Mouse (Mus musculus) C2C12 (cell line): ENCODE results near the gene Ppm1h. TPM values are rescaled to one million over a fixed set of nuclear protein-coding genes. Genes with fewer than 3 reads are reported as not detected.

Experiments used
- H3K27me3 ChIP-seq: one replicate; pipeline ENCODE4 v1.6.1; 2011; ENCODE audit not compliant: control insufficient read depth, insufficient read depth, insufficient read length
- H3K36me3 ChIP-seq: one replicate; pipeline ENCODE4 v1.6.1; 2011; ENCODE audit not compliant: control insufficient read depth, insufficient read depth
- H3K4me3 ChIP-seq: one replicate; pipeline ENCODE4 v1.5.1; 2011; ENCODE audit warnings: mild to moderate bottlenecking, control low read depth; ENCODE audit not compliant: poor library complexity, insufficient read depth, severe bottlenecking
- H3K79me2 ChIP-seq: one replicate; pipeline ENCODE4 v1.6.1; 2011; ENCODE audit not compliant: control insufficient read depth, insufficient read depth
- H3K79me3 ChIP-seq: one replicate; pipeline ENCODE4 v1.6.1; 2011; ENCODE audit warnings: low read depth, control low read depth
- H3ac ChIP-seq: one replicate; pipeline ENCODE3; 2011; ENCODE audit warnings: low read depth; ENCODE audit not compliant: control insufficient read depth, insufficient read length
- CEBPB ChIP-seq: IDR thresholded peaks from one replicate; pipeline ENCODE4 v1.6.1; 2011; ENCODE audit warnings: low read depth, mild to moderate bottlenecking, control low read depth, moderate library complexity
- CTCF ChIP-seq: IDR thresholded peaks from one replicate; pipeline ENCODE4 v1.5.1; 2011; ENCODE audit not compliant: control insufficient read depth, insufficient read depth, insufficient read length
- FOSL1 ChIP-seq: IDR thresholded peaks from one replicate; pipeline ENCODE4 v1.8.0; 2011; ENCODE audit warnings: mild to moderate bottlenecking, low read length; ENCODE audit not compliant: poor library complexity, insufficient read depth, severe bottlenecking
- MAX ChIP-seq: IDR thresholded peaks from one replicate; pipeline ENCODE4 v1.6.1; 2011; ENCODE audit warnings: mild to moderate bottlenecking, control low read depth
- MYOD1 ChIP-seq: IDR thresholded peaks from one replicate; pipeline ENCODE4 v1.6.1; 2011; ENCODE audit warnings: low read depth; ENCODE audit not compliant: control insufficient read depth, insufficient read length
- MYOG ChIP-seq: IDR thresholded peaks from one replicate; pipeline ENCODE4 v1.6.1; 2011; ENCODE audit not compliant: control insufficient read depth, insufficient read length; ENCODE audit errors: extremely low read depth
- USF1 ChIP-seq: IDR thresholded peaks from one replicate; pipeline ENCODE4 v1.6.1; 2011; ENCODE audit warnings: low read depth, mild to moderate bottlenecking, control low read depth, moderate library complexity
- long read RNA-seq, 2 experiments: library from polyadenylated mRNA; unstranded; transcript quantifications; one replicate each; pipeline ENCODE4 v2.0.0; 2019 to 2020
- polyA plus RNA-seq: library from polyadenylated mRNA; unstranded; fragments of >200 nt; fragmentation: generic; extraction: Trizol; gene quantifications from one replicate; pipeline ENCODE4 v1.2.1, GENCODE M21; 2012; ENCODE audit warnings: missing spikeins

The Ppm1h gene
- 0.06 TPM for polyA plus RNA-seq
- long read RNA-seq, experiment 1, partial matches to known transcripts: 1 of 1 reads
- long read RNA-seq, experiment 1, other reads (novel, unspliced or antisense): 0 of 1 reads
- long read RNA-seq, experiment 2, partial matches to known transcripts: 0 of 1 reads
- long read RNA-seq, experiment 2, other reads (novel, unspliced or antisense): 1 of 1 reads

DNA sequence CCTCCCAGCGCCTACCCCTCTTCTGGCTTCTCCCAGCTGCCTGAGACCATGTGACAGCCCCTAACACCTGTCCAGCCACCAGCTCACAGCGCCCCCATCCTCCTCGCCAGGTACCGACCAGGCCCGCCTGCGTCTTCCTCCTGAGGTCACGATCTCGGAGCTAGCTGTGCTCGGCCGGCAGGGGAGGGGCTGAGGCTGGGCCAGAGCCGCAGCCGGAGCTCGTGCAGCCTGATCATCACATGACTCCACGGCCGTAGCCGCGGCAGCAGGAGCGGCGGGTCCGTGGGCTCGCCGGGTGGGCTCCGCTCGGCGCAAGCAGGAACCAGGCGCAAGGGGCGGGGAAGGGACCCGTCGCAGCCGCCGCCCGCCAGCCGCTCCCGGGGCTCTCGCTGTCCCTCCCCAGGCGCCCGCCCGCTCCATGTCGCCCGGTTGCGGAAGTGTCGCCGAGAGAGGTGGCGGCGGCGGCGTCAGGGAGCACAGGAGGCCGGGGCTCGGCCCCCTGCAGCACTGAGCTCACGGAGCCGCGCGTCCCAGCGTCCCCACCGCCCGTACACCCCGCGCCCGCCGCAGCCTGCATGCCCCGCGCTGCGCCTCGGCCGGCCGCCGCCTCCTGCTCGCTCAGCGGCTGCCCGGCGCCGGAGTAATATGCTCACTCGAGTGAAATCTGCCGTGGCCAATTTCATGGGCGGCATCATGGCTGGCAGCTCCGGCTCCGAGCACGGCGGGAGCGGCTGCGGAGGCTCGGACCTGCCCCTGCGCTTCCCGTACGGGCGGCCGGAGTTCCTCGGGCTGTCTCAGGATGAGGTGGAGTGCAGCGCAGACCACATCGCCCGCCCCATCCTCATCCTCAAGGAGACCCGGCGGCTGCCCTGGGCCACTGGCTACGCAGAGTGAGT, at the start of gene Ppm1h:
Gene Ppm1h (plus strand): TSS at position 222 of the 896 bp plus-strand sequence.
- Histone ChIP-seq H3K79me3 (no peaks in the 10 kb centered on the region), H3K36me3 (no peaks in the 10 kb centered on the region), H3K4me3 (no peak within 1 kb of the TSS), H3ac (no peak within 1 kb of the TSS), H3K27me3 (peaks cover 26% of the 10 kb centered on the region), H3K79me2 (no peaks in the 10 kb centered on the region)
- TF ChIP-seq FOSL1: no peak
- TF ChIP-seq MAX: no peak
- no peak for TF ChIP-seq MYOD1
- no peak for TF ChIP-seq MYOG
- no peak for TF ChIP-seq USF1
- TF ChIP-seq CEBPB: no peak
- no peak for TF ChIP-seq CTCF

DNA sequence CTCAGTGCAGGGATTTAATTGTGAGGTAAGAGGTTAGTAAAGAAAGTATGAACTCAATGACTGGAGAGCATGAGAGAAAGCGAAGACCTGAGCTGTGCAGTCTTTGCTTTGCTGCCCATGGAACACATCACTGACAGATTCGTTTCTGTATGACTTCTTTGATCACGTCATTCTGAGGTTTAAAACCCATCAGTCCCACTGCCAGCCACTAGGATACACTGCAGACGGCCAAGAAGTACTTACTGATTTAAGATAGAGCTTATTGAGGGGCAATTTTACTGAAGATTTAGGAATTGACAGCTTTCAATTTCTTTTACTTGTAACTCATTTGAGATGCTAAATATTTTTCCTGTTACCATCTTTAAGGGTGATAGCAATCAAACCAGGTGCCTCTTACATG, 49.6 kb upstream of the Ppm1h start:
- Histone ChIP-seq H3K27me3 (no peaks in the 10 kb centered on the region), H3K4me3 (no peak overlapping the region), H3K79me3 (no peaks in the 10 kb centered on the region), H3ac (no peak overlapping the region), H3K36me3 (no peaks in the 10 kb centered on the region), H3K79me2 (no peaks in the 10 kb centered on the region)
- no peak for TF ChIP-seq CEBPB
- TF ChIP-seq FOSL1: no peak
- no peak for TF ChIP-seq CTCF
- no peak for TF ChIP-seq USF1
- TF ChIP-seq MAX: no peak
- no peak for TF ChIP-seq MYOD1
- no peak for TF ChIP-seq MYOG

DNA sequence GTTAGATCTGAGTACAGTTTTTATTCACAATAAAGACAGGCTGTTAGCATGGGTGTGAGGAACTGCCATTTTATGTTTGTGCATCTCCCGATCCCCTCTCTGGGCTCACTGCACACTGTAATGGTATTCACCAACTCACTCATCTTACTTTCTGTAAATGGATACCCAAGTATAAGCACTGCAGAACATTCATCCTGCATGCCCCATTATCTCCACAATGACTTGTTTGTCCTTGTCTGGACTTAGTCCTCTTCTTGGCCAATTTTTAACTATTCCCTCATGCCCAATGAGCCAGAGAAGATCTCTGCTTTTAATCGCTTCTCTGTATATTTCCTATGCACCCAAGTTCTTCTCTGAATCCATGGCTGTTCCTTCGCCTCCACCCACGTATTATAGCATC, 38.7 kb upstream of the Ppm1h start:
- no peak overlapping the region for H3K4me3 ChIP-seq
- no peaks in the 10 kb centered on the region for H3K79me3 ChIP-seq
- H3K27me3 ChIP-seq: peaks cover 4% of the 10 kb centered on the region
- TF ChIP-seq FOSL1 (no peak), USF1 (no peak), MYOD1 (no peak), MAX (no peak), CTCF (no peak), CEBPB (no peak), MYOG (no peak)
- no peak overlapping the region for H3ac ChIP-seq
- H3K36me3 ChIP-seq: no peaks in the 10 kb centered on the region
- no peaks in the 10 kb centered on the region for H3K79me2 ChIP-seq

DNA sequence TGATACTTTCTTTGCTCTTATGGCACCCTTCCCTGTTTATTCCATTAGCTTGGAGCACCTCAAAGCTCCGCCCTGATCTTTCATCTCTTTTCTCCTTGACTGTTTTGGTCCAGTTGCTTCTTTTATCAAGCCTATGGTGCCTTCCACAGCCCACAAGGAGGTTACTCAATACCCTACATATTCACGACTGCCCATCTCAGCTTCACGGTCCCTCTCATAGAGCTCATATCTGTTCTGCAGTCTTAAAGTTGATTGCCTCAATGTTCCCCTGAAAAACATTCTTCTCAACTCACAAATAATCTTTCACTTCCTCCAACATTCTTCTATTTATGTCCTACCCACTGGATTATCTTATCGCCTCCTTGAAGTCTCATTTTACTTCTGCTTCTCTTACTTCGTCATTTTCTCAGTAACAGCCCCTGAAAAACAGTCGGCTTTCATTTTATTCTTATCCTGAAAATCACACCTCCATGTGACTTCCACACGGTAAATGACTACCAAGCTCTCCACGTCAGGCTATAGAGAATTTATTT, 37.2 kb upstream of the Ppm1h start:
- H3K79me2 ChIP-seq: no peaks in the 10 kb centered on the region
- no peak overlapping the region for H3ac ChIP-seq
- peaks cover 4% of the 10 kb centered on the region for H3K27me3 ChIP-seq
- H3K36me3 ChIP-seq: no peaks in the 10 kb centered on the region
- no peaks in the 10 kb centered on the region for H3K79me3 ChIP-seq
- no peak for TF ChIP-seq USF1
- no peak for TF ChIP-seq CEBPB
- no peak for TF ChIP-seq MYOG
- TF ChIP-seq MYOD1: no peak
- no peak for TF ChIP-seq MAX
- no peak for TF ChIP-seq FOSL1
- no peak for TF ChIP-seq CTCF
- no peak overlapping the region for H3K4me3 ChIP-seq

DNA sequence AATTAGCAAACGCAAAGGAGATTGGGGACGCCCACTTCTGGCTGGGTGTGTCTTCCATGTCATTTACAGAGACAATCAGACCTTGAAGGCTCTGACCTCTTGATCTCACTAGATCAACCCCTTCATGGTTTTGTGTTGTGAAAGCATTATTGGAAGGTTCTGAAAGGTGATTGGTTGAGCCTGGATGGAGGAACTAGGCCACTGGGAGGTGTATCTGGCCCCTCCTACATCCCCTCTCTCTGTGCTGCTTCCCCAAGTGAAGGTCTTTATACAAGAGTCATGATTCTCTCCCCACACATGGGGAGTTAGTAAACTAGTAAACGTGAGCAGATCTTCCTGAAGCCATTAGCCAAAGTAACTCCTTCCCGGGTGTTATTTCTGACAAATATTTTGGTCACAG, 36.4 kb upstream of the Ppm1h start:
- TF ChIP-seq CTCF (no peak), FOSL1 (no peak), USF1 (no peak), MAX (no peak), MYOG (no peak), CEBPB (no peak), MYOD1 (no peak)
- H3K4me3 ChIP-seq: no peak overlapping the region
- peaks cover 4% of the 10 kb centered on the region for H3K27me3 ChIP-seq
- no peaks in the 10 kb centered on the region for H3K79me2 ChIP-seq
- H3K79me3 ChIP-seq: no peaks in the 10 kb centered on the region
- no peaks in the 10 kb centered on the region for H3K36me3 ChIP-seq
- H3ac ChIP-seq: no peak overlapping the region
